Comparison of ENCODE assay signal across 9 mouse cellular contexts in genomic region chr2:122629871-122630270, GRCm38 (mm10). TPM values are rescaled to one million over a fixed set of nuclear protein-coding genes. Genes with fewer than 3 reads are reported as not detected.
DNase-seq lines count a peak whose midpoint lies in the region; ATAC-seq and TF ChIP-seq lines count a peak whose summit lies in the region.
"Had no signal": no experiment of that assay in that cellular context is flagged by ENCODE, and none has a peak within 500 bp of the region (broad histone marks: within the 10 kb centered on the region; RNA-seq: fewer than 3 reads in every experiment).

No protein-coding gene starts in this region.

- 62% methylated on average over 6 of the region's 6 CpGs for WGBS in heart, embryonic 14.5 days
- 59% methylated on average over 6 of the region's 6 CpGs for WGBS in embryonic facial prominence, embryonic 15.5 days
- 55% methylated on average over 6 of the region's 6 CpGs for WGBS in intestine, embryonic 16.5 days
- WGBS in midbrain, postnatal 0 days: 61% methylated on average over 6 of the region's 6 CpGs

- peak overlapping the region; percentile 95 for H3K9ac ChIP-seq in heart, embryonic 14.5 days (ENCODE audit: low read length)
- no peak overlapping the region for H3K9ac ChIP-seq in embryonic facial prominence, embryonic 15.5 days
- H3K9ac ChIP-seq in intestine, embryonic 16.5 days (ENCODE audit: low read depth, low read length): no peak overlapping the region
- 0 out of 2 replicates have a peak overlapping the region, but pooled peaks have one; percentile 89 for H3K9ac ChIP-seq in midbrain, postnatal 0 days (replicated peaks; ENCODE audit: low read length, poor library complexity, severe bottlenecking)

- no peak for DNase-seq in heart, postnatal 36 days
- no peak for DNase-seq in midbrain, postnatal 0 days (ENCODE audit: low spot score)
- DNase-seq in right cerebral cortex, postnatal 36 days (ENCODE audit: low spot score in 2 of 2): no peak
- no peak for DNase-seq in gastrocnemius, adult 8-10 months (ENCODE audit: low spot score in 2 of 2)
- DNase-seq in thymus, postnatal 0 days (ENCODE audit: low spot score): no peak

- peak overlapping the region in 1 of 2 experiments; percentile 96; a peak in 2 of 4 replicates for H3K4me3 ChIP-seq in heart, embryonic 14.5 days (ENCODE audit: control insufficient read depth in 1 of 2, insufficient read depth in 1 of 2, low read depth in 1 of 2, low read length in 2 of 2)
- peak overlapping the region; percentile 99 for H3K4me3 ChIP-seq in embryonic facial prominence, embryonic 15.5 days (replicated peaks)
- peak overlapping the region; percentile 98; the same call in 1 of the 2 replicates for H3K4me3 ChIP-seq in intestine, embryonic 16.5 days (ENCODE audit: low read length)
- peak overlapping the region; percentile 99 for H3K4me3 ChIP-seq in midbrain, postnatal 0 days (ENCODE audit: low read depth, low read length)

- intact Hi-C loops in heart, postnatal 36 days (cut with DNase I): loop anchor here (1.0 to 10.0 kb wide), 5 partner anchors 61 to 435 kb away; no protein-coding TSS in a partner anchor

- TF ChIP-seq CTCF in midbrain, postnatal 0 days (IDR thresholded peaks at IDR 0.05): no peak

- no peaks in the 10 kb centered on the region for H3K27me3 ChIP-seq in heart, embryonic 14.5 days (ENCODE audit: control insufficient read depth, insufficient read depth, low read length)
- H3K27me3 ChIP-seq in embryonic facial prominence, embryonic 15.5 days: no peaks in the 10 kb centered on the region; the same call in 1 of the 2 replicates
- no peaks in the 10 kb centered on the region for H3K27me3 ChIP-seq in intestine, embryonic 16.5 days (replicated peaks; ENCODE audit: control insufficient read depth, insufficient read depth, low read length)
- H3K27me3 ChIP-seq in midbrain, postnatal 0 days (ENCODE audit: insufficient read depth, low read length): no peaks in the 10 kb centered on the region

- H3K4me1 ChIP-seq in heart, embryonic 14.5 days (ENCODE audit: control insufficient read depth in 2 of 2, insufficient read depth in 2 of 2, low read length in 2 of 2): 0 out of 4 replicates have a peak, but pooled peaks cover 0 to 5% of the 10 kb centered on the region in 2 experiments
- H3K4me1 ChIP-seq in embryonic facial prominence, embryonic 15.5 days: peaks cover 19% of the 10 kb centered on the region
- peaks cover 9% of the 10 kb centered on the region for H3K4me1 ChIP-seq in intestine, embryonic 16.5 days (ENCODE audit: control insufficient read depth, insufficient read depth, low read length)
- 0 out of 2 replicates have a peak, but pooled peaks cover 2% of the 10 kb centered on the region for H3K4me1 ChIP-seq in midbrain, postnatal 0 days (ENCODE audit: insufficient read depth, low read length)

- peak overlapping the region; percentile 98 for H3K4me2 ChIP-seq in heart, embryonic 14.5 days (ENCODE audit: low read length)
- peak overlapping the region; percentile 98 for H3K4me2 ChIP-seq in embryonic facial prominence, embryonic 15.5 days (replicated peaks)
- peak overlapping the region; percentile 94 for H3K4me2 ChIP-seq in intestine, embryonic 16.5 days (ENCODE audit: low read depth, low read length)
- peak overlapping the region; percentile 98 for H3K4me2 ChIP-seq in midbrain, postnatal 0 days (ENCODE audit: low read depth, low read length, poor library complexity, severe bottlenecking)

- no peak for ATAC-seq in heart, embryonic 14.5 days (ENCODE audit: insufficient number of reproducible peaks, insufficient read depth, low FRiP score, low read depth)
- ATAC-seq in embryonic facial prominence, embryonic 15.5 days (ENCODE audit: insufficient number of reproducible peaks, low FRiP score, low TSS enrichment, low read depth): no peak
- 0 out of 2 replicates have a peak, but pooled peaks have one; percentile 7 for ATAC-seq in intestine, embryonic 16.5 days
- ATAC-seq in midbrain, postnatal 0 days (ENCODE audit: low FRiP score): no peak

- H3K9me3 ChIP-seq in heart, embryonic 14.5 days (ENCODE audit: control insufficient read depth, low read length): no peaks in the 10 kb centered on the region
- no peaks in the 10 kb centered on the region for H3K9me3 ChIP-seq in embryonic facial prominence, embryonic 15.5 days (replicated peaks)
- no peaks in the 10 kb centered on the region for H3K9me3 ChIP-seq in intestine, embryonic 16.5 days (ENCODE audit: control insufficient read depth, low read length)
- no peaks in the 10 kb centered on the region for H3K9me3 ChIP-seq in midbrain, postnatal 0 days (ENCODE audit: low read length)

- H3K27ac ChIP-seq in heart, embryonic 14.5 days (replicated peaks in 1 of 2; ENCODE audit: control insufficient read depth in 1 of 2, insufficient read depth in 1 of 2, low read depth in 2 of 2, low read length in 2 of 2): no peak overlapping the region
- H3K27ac ChIP-seq in embryonic facial prominence, embryonic 15.5 days (replicated peaks): no peak overlapping the region
- no peak overlapping the region for H3K27ac ChIP-seq in intestine, embryonic 16.5 days (ENCODE audit: low read length)
- H3K27ac ChIP-seq in midbrain, postnatal 0 days (ENCODE audit: low read depth, low read length): no peak overlapping the region

- H3K36me3 ChIP-seq in heart, embryonic 14.5 days (ENCODE audit: control insufficient read depth, insufficient read depth, low read length): peaks cover 25% of the 10 kb centered on the region
- H3K36me3 ChIP-seq in embryonic facial prominence, embryonic 15.5 days: peaks cover 8% of the 10 kb centered on the region; the same call in 1 of the 2 replicates
- 0 out of 2 replicates have a peak, but pooled peaks cover 4% of the 10 kb centered on the region for H3K36me3 ChIP-seq in intestine, embryonic 16.5 days (ENCODE audit: control insufficient read depth, insufficient read depth, low read length)
- H3K36me3 ChIP-seq in midbrain, postnatal 0 days (ENCODE audit: insufficient read depth, low read length): peaks cover 13% of the 10 kb centered on the region; the same call in 1 of the 2 replicates

RNA-seq across cellular contexts. Expression of gene AA467197, which starts 6.9 kb away (rescaled TPM):
- not detected in 2 replicates for polyA plus RNA-seq in heart, embryonic 14.5 days (2014; fragmentation: Nextera tagmentation; extraction: Ambion mirVana)
- total RNA-seq in heart, postnatal 36 days (2021): under 1 TPM; 0.35 to 0.64 TPM
- polyA plus RNA-seq in embryonic facial prominence, embryonic 15.5 days (2015; fragmentation: Nextera tagmentation; extraction: Ambion mirVana): 0.37 and 0.53 TPM in 2 replicates
- polyA plus RNA-seq in intestine, embryonic 16.5 days (2015; fragmentation: Nextera tagmentation; extraction: Ambion mirVana): 8.7 and 10.1 TPM in 2 replicates
- total RNA-seq in midbrain, postnatal 0 days (2014; rRNA removed): 1.0 TPM in 1 of 2 replicates, not detected in the other
- polyA plus RNA-seq in midbrain, postnatal 0 days (2015; fragmentation: Nextera tagmentation; extraction: Ambion mirVana): 0.47 and 1.0 TPM in 2 replicates
- under 1 TPM in 1 of 4 experiments, not detected in 3; 0.38 TPM for total RNA-seq in gastrocnemius, adult 8-10 months (2022)
- polyA plus RNA-seq in thymus, postnatal 0 days (2015; fragmentation: Nextera tagmentation; extraction: Ambion mirVana): 25.3 and 27.2 TPM in 2 replicates
- total RNA-seq: left cerebral cortex, adult 18-20 months had no signal

RNA-seq across cellular contexts. Expression of gene Gatm, which starts 18.8 kb away (rescaled TPM):
- 13.2 and 19.0 TPM in 2 replicates for polyA plus RNA-seq in heart, embryonic 14.5 days (2014; fragmentation: Nextera tagmentation; extraction: Ambion mirVana)
- total RNA-seq in heart, postnatal 36 days (2021): 1 to 10 TPM; 4.1 to 4.4 TPM
- 42.3 and 48.4 TPM in 2 replicates for polyA plus RNA-seq in embryonic facial prominence, embryonic 15.5 days (2015; fragmentation: Nextera tagmentation; extraction: Ambion mirVana)
- polyA plus RNA-seq in intestine, embryonic 16.5 days (2015; fragmentation: Nextera tagmentation; extraction: Ambion mirVana): 22.3 and 22.8 TPM in 2 replicates
- total RNA-seq in midbrain, postnatal 0 days (2014; rRNA removed): 44.9 and 55.5 TPM in 2 replicates
- polyA plus RNA-seq in midbrain, postnatal 0 days (2015; fragmentation: Nextera tagmentation; extraction: Ambion mirVana): 68.4 and 72.1 TPM in 2 replicates
- total RNA-seq in gastrocnemius, adult 8-10 months (2022): 1 to 10 TPM; 2.4 to 4.4 (median 3.9) TPM
- 6.3 and 7.4 TPM in 2 replicates for polyA plus RNA-seq in thymus, postnatal 0 days (2015; fragmentation: Nextera tagmentation; extraction: Ambion mirVana)

Comparison
In these comparisons a context has a peak if more than half of its experiments do, and no peak if none do; other contexts are left out.
1. H3K9ac ChIP-seq: peak in heart, embryonic 14.5 days (single experiment) and midbrain, postnatal 0 days (single experiment); none in embryonic facial prominence, embryonic 15.5 days (single experiment) and intestine, embryonic 16.5 days (single experiment).
2. Peak in every context shown above with its lines, with median percentiles within 50 percentile points of each other: H3K4me2 ChIP-seq.